Mouse (Mus musculus) heart, postnatal 14 days (tissue): ENCODE data around the gene Plek2. TPM values are rescaled to one million over a fixed set of nuclear protein-coding genes. Genes with fewer than 3 reads are reported as not detected.

Experiments used
- DNase-seq, 2 experiments: peaks; one replicate each; pipeline ENCODE4 v3.0.0; 2021 to 2022
- intact Hi-C: fragments of 180-260 bp; cut with DNase I; formaldehyde crosslinking; loops from one replicate; pipeline ENCODE4 v1.15.1; 2025
- total RNA-seq, 2 experiments: library from RNA; stranded (reverse); gene quantifications; 2 replicates each; pipeline ENCODE4 v1.2.3; 2021

Gene Plek2
- total RNA-seq, 2 experiments from 2014 or later, result 0.53 to 0.59 TPM

GRCm38 (mm10) chr12:78914458-78914857 lies 7.7 kb upstream of the Plek2 start:
- intact Hi-C loops, result no loop called here
- DNase-seq, result no peak

GRCm38 (mm10) chr12:78911707-78912417 lies 5.1 kb upstream of the Plek2 start:
- DNase-seq, result peak; percentile 28 to 41
- intact Hi-C loops, result no loop called here

GRCm38 (mm10) chr12:78910684-78911461 lies 4.1 kb upstream of the Plek2 start:
- DNase-seq, result no peak
- intact Hi-C loops, result no loop called here

DNA sequence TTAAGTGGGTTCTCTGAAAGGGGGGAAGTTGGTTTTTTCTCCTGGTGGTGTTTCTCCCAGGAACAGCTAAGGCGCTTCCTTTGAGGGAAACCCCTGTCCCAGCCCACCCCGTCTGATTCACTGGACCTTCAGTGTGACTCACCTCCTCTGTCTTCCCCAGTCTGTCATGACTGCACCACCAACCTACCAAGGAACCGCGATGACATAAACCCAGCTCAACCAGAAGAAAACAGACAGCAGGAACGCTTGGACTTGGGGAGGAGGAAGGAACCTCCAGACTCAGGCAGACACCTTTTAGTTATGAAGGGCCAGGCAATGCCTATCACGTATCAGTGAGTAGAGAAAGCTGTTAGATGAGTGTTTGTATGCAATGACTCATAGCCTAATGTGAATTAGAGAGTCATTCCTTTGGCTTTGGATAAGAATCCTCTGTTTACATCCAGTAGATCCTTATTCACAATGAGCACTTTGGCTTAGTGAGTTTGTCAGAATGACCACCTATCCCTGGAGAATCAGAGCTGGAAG lies 1.4 kb upstream of the Plek2 start:
- no peak for DNase-seq
- intact Hi-C loops, result no loop called here

DNA sequence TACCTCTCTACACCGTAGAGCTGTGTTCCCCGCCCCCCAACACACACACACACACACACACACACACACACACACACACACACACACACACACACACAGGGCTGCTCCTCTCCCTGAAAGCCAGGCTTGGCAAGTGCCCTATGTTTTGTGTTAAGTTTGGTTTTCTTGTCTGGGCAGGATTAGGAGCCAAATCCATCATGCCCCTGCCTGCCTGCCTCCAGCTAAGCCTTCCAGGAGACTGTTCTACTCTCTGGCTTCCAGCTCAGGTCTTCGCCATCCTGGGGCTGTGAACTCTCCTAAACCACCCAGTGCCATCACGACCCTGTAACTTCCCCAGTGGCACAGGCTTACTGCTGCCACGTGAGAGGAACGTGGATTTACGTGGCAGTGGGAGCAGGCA lies 2.3 kb downstream of the Plek2 start:
- intact Hi-C loops, result no loop called here
- DNase-seq, result no peak

GRCm38 (mm10) chr12:78903313-78903712 lies 3.5 kb downstream of the Plek2 start:
- intact Hi-C loops, result no loop called here
- no peak for DNase-seq

GRCm38 (mm10) chr12:78901467-78901866 lies 5.3 kb downstream of the Plek2 start:
- DNase-seq, result no peak
- intact Hi-C loops, result no loop called here

- intact Hi-C loops, result no loop called here
- no peak for DNase-seq
These were observed 8.9 kb downstream of the Plek2 start for GRCm38 (mm10) chr12:78897861-78898260.

DNA sequence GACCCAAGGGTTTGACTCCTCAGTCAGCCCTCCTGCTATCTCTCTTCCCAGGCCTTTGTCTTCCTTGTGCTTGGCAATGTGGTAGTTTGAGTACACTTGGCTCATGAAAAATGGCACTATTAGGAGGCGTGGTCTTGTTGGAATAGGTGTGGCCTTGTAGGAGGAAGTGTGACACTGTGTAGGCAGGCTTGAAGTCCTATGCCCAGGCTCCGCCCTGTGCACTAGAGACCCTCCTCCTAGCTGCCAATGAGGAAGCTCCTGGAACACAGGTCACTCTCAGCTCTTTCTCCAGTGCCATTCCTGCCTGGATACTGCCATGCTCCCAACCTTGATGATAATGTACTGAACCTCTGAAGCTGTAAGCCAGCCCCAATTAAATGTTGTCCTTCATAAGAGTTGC lies 15.6 kb downstream of the Plek2 start:
- no peak for DNase-seq
- intact Hi-C loops, result no loop called here

DNA sequence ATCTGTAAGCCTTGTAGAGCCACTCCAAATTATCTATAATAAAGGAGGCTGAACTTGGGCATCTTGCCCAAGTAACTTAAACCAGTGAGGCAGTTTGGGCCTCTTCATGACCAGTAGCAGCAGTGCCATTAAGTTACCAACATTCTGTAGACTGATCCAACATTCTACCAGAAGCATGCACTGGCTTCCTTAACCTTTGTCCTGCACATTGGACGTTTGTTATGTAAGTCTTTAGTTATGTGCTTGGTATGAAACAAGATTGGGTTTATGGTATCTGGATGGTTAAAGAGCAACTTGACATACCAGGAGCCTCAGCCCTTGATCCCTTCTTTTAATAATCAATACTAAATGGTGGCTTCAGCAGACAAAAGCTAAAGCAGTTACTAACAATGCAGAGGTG lies 16.7 kb downstream of the Plek2 start:
- intact Hi-C loops, result no loop called here
- no peak for DNase-seq

- intact Hi-C loops, result no loop called here
These were observed 32.2 kb downstream of the Plek2 start for GRCm38 (mm10) chr12:78874581-78874980.

DNA sequence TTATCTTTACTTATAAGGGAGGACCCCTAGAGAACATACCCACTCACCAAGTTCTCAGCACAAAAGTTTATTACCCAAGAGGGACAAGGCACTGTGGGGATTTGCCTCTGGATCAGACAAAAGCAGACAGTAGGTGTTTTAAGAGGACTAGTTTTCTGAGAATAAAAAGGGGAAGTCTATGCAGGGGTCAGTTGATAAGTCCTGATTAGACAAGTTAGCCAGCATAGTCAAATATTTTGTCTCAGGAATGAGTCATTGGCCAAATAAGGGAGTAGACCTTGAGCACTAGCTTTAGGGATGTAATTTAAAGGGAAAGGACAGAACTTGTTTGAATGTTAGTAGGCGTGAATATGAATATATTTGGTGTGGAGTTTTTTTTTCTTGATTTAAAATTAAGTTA lies 38.6 kb downstream of the Plek2 start:
- no peak for DNase-seq
- intact Hi-C loops, result loop anchor here (5.0 kb wide), 1 partner anchor 229 kb away; no protein-coding TSS in a partner anchor

More at GRCm38 (mm10) chr12:78874581-78874980, 32.2 kb downstream of the Plek2 start:
- DNase-seq, result no peak

DNA sequence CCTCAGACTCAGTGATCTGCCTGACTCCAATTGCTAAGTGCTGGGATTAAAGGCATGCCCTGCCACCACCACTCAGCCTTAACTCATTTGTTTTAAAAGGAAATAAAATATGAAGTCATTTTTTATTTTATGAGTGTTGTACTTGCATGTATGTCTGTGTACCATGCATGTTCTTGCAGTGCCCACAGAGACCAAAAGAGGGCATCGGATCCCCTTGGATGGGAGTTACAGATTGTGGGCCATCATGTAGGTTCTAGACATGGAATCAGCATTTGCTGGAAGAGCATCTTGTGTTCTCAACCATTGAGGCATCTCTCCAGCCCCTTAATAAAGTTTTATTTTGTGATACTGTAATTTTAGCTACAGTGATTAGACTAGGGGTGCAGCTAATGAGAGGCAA lies 41.3 kb downstream of the Plek2 start:
- intact Hi-C loops, result loop anchor here (5.0 kb wide), 1 partner anchor 232 kb away; no protein-coding TSS in a partner anchor
- peak in 1 of 2 experiments; percentile 10 for DNase-seq

GRCm38 (mm10) chr12:78862254-78862730 lies 44.5 kb downstream of the Plek2 start:
- intact Hi-C loops, result loop anchor here (5.0 kb wide), 1 partner anchor 115 kb away; the partner anchor contains the start of gene Mpp5
- no peak for DNase-seq

DNA sequence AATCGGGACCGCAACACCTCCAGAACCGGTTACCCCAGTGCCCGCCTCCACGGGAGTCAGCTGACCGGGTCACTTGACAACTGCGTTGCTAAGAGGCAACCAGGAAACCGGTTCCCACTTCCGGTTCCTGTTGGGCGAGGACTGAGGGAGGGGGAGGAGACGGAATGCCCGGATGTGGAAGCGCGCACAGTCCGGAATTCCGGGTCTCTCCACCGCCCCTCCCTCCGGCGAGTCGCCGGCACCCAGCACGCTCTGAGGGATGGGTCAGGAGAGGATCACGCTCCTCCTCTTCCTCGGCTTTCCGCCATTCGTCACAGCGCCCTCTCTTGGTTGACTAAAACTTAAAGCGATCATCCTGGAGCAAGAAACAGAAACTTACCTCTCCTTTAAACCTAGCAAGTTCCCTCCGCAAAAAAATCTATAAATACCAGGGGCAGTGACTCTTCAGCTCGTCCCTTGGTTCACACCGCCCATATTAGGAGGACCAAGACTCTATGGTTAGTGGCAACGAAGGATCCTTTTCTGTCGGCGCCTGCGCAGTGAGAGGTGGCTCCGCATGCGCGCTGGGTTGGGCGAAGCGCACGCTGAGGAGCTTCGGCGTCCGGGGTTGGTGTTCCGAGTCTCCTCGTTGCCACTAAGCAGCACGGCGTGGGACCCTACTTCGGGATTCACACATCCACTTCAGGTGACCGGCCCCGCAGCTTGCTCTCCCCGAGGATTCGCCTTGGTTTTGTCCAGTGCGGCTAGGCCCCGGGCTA lies 45.1 kb downstream of the Plek2 start, which contains the start of the genes Atp6v1d and Eif2s1:
Gene Atp6v1d, minus strand, starts transcription at position 143 of the 758 bp plus-strand sequence.
Gene Eif2s1, plus strand, starts transcription at position 324 of the 758 bp plus-strand sequence.
- intact Hi-C loops, result loop anchor here (5.0 kb wide), 1 partner anchor 114 kb away; the partner anchor contains the start of gene Mpp5
- peak; percentile 97 for DNase-seq

DNA sequence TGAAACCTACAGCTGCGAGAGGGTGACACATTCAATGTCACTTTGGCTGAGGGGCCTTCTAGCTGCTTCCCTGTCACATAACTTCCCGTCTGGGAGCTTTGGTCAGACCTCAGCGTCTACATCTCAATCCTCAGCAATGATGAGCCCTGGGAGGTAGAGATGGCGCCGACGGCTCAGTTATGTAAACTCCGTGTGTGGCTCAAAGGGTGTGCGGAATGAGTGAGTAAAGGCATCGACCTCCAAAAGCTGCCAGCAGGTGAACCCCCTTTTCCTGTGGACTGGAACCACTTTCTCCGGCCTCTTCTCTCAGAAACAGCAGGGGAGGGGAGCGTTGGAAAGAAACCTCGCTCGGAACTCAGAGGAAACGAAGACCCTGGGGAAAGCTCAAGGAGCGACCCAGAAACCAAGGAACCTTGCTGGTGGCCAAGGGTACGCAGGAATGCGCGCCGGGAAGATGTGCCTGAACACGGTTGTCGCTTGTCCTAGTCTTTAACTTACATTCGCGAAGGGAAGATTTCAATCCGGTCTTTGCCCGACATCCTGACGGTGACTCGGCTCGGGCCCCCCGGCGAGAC lies 45.8 kb downstream of the Plek2 start:
- intact Hi-C loops, result loop anchor here (5.0 kb wide), 1 partner anchor 114 kb away; the partner anchor contains the start of gene Mpp5

DNA sequence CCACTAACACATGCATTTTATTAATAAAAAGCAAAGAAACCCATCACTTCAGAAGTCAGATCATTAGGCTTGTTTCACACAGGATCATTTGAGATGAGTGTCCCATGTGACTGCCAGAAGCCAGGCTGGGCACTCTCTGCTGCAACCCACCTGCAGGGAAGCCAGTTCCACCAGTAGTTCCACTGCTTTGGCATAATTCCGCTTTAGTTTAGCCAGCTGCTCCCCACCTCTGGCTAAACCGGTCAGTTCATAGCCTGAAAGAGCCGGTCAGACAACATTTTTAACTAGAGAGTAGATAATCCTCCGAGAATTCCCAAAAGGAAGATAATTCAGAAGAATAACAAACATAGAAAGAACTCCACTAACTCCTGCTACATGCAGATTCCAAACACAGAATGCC lies 58.5 kb downstream of the Plek2 start:
- intact Hi-C loops, result no loop called here
- DNase-seq, result no peak

More for the DNA sequence above, 45.8 kb downstream of the Plek2 start:
- DNase-seq, result peak in 1 of 2 experiments; percentile 18

GRCm38 (mm10) chr12:78842429-78842828 lies 64.3 kb downstream of the Plek2 start:
- intact Hi-C loops, result no loop called here
- no peak for DNase-seq

GRCm38 (mm10) chr12:78839906-78840305 lies 66.9 kb downstream of the Plek2 start:
- intact Hi-C loops, result no loop called here
- DNase-seq, result no peak
